Mouse (Mus musculus) cerebellum, adult 11-12 months (tissue): Measurements from ENCODE around the gene Serf2.

Experiments
- DNase-seq: peaks from one replicate; pipeline ENCODE4 v3.0.0; 2022

Serf2 gene

DNA sequence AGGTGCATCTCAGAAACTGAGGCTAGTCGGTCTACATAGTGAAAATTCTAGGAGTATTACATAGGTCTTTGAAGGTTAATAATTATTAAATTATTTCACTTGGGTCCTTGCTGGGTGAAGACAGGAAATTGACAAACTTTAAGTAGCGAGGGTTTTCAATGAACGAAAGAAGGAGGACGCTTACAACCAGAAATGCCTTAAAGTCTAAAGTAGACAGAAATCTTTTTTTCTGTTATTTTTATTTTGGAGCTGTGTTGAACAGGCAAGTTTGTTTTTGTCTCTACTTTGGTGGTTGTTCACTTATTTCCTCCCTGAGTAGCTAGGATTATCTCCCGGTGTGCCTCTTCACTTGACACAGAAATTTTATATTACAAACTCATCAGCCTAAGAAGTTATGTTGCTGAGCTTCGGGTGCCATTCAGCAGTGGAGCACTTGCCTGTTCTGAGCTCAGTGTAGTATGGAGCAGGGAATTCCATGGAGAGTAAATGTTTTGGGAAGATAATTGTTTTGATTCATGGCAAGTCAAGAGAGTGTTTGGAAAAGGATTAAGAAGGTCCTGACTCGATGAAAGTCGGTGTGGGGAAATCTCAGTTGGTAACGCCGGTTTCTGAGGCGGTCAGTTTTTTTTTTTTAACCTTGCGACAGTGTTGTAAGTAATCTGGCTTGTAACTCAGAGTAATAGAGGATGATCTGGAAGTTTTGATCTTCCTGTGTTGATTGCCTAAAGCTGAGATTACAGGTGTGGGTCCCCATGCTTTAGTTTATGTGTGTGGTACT is 58.4 kb downstream of the Serf2 start:
- DNase-seq: no peak
